Mouse (Mus musculus): Measurements from ENCODE around the gene Zfp641. TPM values are rescaled to one million over a fixed set of nuclear protein-coding genes. Genes with fewer than 3 reads are reported as not detected.

The Zfp641 gene
- polyA plus RNA-seq (2021; fragmentation: Nextera tagmentation) = 2.7 and 3.1 TPM in 2 replicates
- long read RNA-seq, experiment 1, full-length matches to known transcripts = 21 of 30 reads
- long read RNA-seq, experiment 1, partial matches to known transcripts = 1 of 30 reads
- long read RNA-seq, experiment 1, other reads (novel, unspliced or antisense) = 8 of 30 reads
- long read RNA-seq, experiment 2, partial matches to known transcripts = 1 of 4 reads
- long read RNA-seq, experiment 2, other reads (novel, unspliced or antisense) = 3 of 4 reads

GRCm38 (mm10) chr15:98295628-98296551, at the start of gene Zfp641:
Zfp641 (minus strand) TSS chr15:98296161.

GRCm38 (mm10) chr15:98340887-98341286, 44.9 kb upstream of the Zfp641 start, which contains the start of gene Olfr284:
Olfr284 (minus strand) TSS chr15:98340987.

GRCm38 (mm10) chr15:98317177-98317724, 21.3 kb upstream of the Zfp641 start, which contains the start of gene Olfr285:
Olfr285 (minus strand) TSS chr15:98317353.

DNA sequence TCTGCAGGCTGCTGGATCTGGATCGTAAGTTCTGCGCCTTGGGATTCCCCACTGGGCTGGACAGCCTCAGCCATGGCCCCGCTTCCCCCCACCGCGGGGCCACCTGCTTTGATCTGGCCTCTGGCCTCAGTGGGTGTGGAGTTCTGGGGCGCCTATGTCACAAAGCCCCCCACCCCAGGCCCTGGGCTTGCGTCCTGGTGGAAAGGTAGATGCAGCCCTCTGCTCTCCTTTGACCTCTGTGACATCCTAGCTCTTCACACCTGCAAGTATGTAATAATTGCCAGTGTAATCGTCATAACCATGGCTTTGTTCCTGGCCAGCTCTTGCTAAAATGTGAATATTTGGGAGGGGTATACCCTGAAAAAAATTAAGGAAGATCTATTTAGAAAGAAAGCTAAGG, 38.8 kb downstream of the Zfp641 start, which contains the start of gene H1fnt:
TSS of gene H1fnt (minus strand) at position 101 of the 400 bp plus-strand sequence.

Other genes with a start within 250 kb of the Zfp641 start
- 138 and 159 TPM in 2 replicates for gene Pfkm, start 203.6 kb downstream of the Zfp641 start, polyA plus RNA-seq (2021; fragmentation: Nextera tagmentation)
- 2.0 and 2.9 TPM in 2 replicates for gene Senp1, start 202.4 kb downstream of the Zfp641 start, polyA plus RNA-seq (2021; fragmentation: Nextera tagmentation)
- gene Asb8, start 130.5 kb downstream of the Zfp641 start, polyA plus RNA-seq (2021; fragmentation: Nextera tagmentation) = 76.3 and 86.3 TPM in 2 replicates
- gene Ccdc184, start 129.0 kb downstream of the Zfp641 start, polyA plus RNA-seq (2021; fragmentation: Nextera tagmentation) = 9.3 and 21.0 TPM in 2 replicates
- gene Olfr288, start 100.6 kb downstream of the Zfp641 start, polyA plus RNA-seq (2021; fragmentation: Nextera tagmentation) = 0.15 and 0.16 TPM in 2 replicates
- 0.09 and 0.17 TPM in 2 replicates for gene Gm44579, start 75.2 kb downstream of the Zfp641 start, polyA plus RNA-seq (2021; fragmentation: Nextera tagmentation)
- 4.3 and 7.3 TPM in 2 replicates for gene Olfr287, start 75.1 kb downstream of the Zfp641 start, polyA plus RNA-seq (2021; fragmentation: Nextera tagmentation)
- gene Olfr286, start 61.7 kb downstream of the Zfp641 start, polyA plus RNA-seq (2021; fragmentation: Nextera tagmentation) = not detected in 2 replicates
- not detected in 2 replicates for gene H1fnt, start 38.9 kb downstream of the Zfp641 start, polyA plus RNA-seq (2021; fragmentation: Nextera tagmentation)
- gene Olfr285, start 21.2 kb upstream of the Zfp641 start, polyA plus RNA-seq (2021; fragmentation: Nextera tagmentation) = not detected in 2 replicates
- gene Olfr284, start 44.8 kb upstream of the Zfp641 start, polyA plus RNA-seq (2021; fragmentation: Nextera tagmentation) = not detected in 2 replicates
- not detected in 2 replicates for gene Olfr283, start 84.8 kb upstream of the Zfp641 start, polyA plus RNA-seq (2021; fragmentation: Nextera tagmentation)
- gene Olfr282, start 135.1 kb upstream of the Zfp641 start, polyA plus RNA-seq (2021; fragmentation: Nextera tagmentation) = not detected in 2 replicates
- not detected in 2 replicates for gene Olfr281, start 156.4 kb upstream of the Zfp641 start, polyA plus RNA-seq (2021; fragmentation: Nextera tagmentation)
- not detected in 2 replicates for gene OR5BS1P, start 173.7 kb upstream of the Zfp641 start, polyA plus RNA-seq (2021; fragmentation: Nextera tagmentation)
- not detected in 2 replicates for gene Lalba, start 186.6 kb upstream of the Zfp641 start, polyA plus RNA-seq (2021; fragmentation: Nextera tagmentation)
- 0.01 TPM in 1 of 2 replicates, not detected in the other for gene Olfr279, start 196.2 kb upstream of the Zfp641 start, polyA plus RNA-seq (2021; fragmentation: Nextera tagmentation)
- gene Kansl2, start 238.1 kb upstream of the Zfp641 start, polyA plus RNA-seq (2021; fragmentation: Nextera tagmentation) = 39.2 and 43.9 TPM in 2 replicates